Mouse (Mus musculus) layer of hippocampus, adult 18-20 months (tissue): ENCODE results near the gene Mpdz. TPM values are rescaled to one million over a fixed set of nuclear protein-coding genes. Genes with fewer than 3 reads are reported as not detected.
A peak's percentile ranks its signal among the peaks of the same experiment; 100 is the strongest.

Experiments used
- DNase-seq, 2 experiments: peaks; one replicate each; pipeline ENCODE4 v3.0.0; 2022; ENCODE audit warnings: low spot score in 2 of 2
- total RNA-seq, 2 experiments: library from RNA; stranded (reverse); gene quantifications; 2 replicates each; pipeline ENCODE4 v1.2.3; 2021

Gene Mpdz
- total RNA-seq, 2 experiments from 2014 or later = 74.9 to 77.3 TPM

DNA sequence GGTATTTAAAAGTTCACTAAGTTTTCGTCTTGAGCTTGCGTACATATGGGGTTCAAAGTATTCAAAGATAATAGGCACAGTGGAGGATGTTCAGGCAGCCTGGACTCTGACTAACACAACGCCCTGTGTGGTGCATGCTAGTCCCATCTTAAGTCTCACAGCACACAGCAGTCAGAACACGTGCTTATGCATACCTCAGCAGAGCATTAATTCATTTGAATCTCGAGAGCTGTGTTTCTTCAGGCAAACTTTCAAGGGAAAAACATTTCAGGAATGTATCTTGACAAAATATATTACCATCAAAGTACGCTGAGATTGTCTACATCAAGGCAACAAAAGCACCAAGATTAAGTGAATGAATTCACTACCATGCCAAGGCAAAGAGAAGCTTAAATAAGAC, 45.7 kb downstream of the Mpdz start:
- no peak for DNase-seq

DNA sequence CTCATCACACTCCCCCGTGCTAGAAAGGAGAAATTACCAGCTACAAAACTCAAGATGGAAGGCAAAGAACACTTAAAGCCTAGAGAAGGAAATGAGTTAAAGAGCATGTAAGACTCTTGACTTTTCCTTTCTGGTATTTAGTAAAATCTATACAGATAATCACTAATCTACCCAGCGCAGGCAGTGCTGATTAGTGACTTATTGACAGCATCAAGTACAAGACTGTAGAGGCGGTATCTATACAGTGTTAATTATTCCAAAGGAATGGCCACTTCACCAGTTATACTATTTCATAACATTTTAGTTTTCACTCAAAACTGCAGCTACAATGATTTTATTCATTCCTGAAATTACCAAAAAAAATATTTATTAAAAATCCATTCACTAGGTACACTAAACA, 49.7 kb downstream of the Mpdz start:
- no peak for DNase-seq

DNA sequence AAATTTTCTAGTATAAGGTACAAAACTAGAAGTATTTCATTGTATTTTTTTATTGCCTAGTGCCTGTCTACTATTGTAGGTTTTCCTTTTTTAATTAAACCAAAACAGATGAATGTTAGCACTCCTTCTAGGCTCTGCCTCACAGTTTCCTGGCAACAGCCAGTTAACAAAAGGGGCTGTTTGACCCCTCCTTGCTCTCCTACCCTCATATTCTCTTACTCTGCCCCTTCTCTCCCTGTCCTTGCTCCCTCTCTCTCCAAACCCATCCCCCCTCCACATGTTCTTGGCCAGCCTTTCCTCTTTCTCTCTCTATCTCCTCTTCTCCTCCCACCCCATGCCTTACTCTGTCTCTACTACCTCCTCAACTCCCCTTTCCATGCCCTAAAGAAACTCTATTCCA, 53.4 kb downstream of the Mpdz start:
- DNase-seq = no peak

DNA sequence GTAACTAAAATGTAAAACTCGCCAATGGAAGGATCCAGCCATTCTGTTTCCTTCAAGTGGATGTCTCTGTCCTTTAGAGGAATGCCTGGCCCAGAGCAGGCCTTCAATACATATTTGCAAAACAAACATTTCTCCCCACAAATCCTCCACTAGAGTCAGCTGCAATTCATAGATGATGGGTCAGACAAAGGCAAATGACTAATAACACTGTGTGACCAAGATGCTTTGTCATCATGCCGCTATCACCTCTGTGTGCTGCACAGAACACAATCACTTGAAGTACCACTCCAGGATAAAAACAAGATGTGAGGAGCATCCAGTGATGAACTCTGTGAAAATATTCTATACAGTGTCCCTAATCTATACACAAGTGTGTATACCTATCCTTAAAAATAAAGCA, 55.0 kb downstream of the Mpdz start:
- no peak for DNase-seq

DNA sequence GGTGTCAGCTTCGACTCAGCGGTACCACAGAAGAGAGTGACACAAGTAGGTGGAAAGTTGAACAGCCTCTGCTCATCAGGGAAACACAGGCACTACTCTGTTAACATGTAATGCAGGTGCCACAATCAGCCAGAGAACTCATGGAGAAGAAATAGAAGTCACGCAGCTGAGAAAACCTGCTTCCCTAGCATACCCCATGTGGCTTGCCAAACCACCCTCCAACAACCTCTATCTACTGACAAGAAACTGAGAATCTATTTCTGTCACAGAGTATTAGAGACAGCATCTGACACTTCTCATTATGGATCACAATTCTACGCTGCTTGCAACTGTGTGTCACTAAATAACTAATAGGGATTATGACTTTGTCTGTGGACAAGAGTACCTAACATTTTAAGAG, 70.3 kb downstream of the Mpdz start:
- DNase-seq = peak in 1 of 2 experiments; percentile 16

DNA sequence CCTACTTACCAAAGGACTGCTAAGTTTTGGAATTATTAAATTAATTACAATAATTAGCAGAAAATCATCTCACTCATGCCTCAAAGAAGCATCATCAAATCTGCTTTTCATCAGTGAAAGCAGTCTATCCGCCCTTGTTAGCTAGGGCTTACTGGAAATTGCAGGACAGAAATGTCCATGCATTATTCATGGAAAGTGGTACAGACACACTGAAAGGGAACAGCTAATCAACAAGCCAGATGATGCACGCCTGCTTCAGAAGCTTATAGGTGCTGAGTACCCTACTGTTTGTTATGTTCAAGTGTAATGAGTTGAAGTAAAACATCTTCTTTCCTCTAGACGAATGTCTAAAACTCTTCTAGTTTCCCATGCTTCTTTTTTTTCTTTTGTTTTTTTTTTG, 91.2 kb downstream of the Mpdz start:
- no peak for DNase-seq

DNA sequence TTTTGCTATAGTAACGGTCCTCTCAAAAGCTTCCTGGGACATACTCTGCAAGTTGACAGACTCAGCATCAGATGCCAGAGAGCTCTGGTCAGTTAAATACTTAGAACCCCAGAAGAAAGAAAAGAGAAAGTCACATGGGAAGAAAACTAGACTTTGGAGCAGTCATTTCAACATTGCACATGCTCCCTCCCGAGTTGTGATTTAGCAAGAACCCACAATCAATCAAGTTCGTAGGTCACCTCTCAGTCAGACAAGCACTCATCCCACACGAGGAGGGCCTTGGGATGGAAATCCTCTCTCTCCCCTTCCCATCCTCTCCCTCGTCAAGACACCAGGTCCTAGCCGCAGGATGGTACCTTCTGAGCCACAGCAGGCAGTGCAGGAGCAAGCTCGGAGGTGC, 94.0 kb downstream of the Mpdz start:
- no peak for DNase-seq

DNA sequence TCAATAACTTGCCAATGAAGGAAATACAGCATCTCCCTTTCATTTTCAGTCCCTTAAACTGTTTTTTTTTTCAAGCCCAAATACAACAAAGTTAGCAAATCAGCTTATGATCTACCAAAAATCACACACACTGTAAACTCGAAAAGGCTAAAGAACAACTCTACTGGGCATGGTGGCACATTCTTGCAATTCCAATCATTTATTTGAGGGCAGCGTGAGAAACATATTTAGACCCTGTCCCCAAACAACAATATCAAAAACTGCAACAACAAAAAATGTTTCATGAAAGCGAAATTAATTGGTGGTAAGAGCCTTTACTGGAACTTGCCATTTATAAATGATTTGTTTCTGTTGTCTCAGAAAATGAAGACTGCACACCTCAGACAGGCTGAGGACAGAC, 97.5 kb downstream of the Mpdz start:
- no peak for DNase-seq

DNA sequence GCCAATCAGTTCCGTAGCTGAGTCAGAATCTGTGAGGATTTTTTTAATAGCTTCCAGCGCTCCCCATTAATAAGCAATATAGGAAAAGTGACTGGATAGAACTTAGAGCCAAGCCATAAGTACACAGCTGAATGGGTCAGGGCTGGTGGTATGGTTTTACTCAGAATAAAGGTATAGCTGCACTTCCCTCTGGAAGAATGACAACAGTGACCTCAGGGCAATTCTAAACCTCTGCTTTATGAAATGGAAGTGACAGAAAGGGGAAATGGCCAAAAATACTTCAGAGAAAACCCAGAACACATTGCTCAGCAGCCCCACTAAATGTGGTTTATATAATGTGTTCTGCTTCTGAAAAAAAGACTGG, 109.0 kb downstream of the Mpdz start:
- no peak for DNase-seq

DNA sequence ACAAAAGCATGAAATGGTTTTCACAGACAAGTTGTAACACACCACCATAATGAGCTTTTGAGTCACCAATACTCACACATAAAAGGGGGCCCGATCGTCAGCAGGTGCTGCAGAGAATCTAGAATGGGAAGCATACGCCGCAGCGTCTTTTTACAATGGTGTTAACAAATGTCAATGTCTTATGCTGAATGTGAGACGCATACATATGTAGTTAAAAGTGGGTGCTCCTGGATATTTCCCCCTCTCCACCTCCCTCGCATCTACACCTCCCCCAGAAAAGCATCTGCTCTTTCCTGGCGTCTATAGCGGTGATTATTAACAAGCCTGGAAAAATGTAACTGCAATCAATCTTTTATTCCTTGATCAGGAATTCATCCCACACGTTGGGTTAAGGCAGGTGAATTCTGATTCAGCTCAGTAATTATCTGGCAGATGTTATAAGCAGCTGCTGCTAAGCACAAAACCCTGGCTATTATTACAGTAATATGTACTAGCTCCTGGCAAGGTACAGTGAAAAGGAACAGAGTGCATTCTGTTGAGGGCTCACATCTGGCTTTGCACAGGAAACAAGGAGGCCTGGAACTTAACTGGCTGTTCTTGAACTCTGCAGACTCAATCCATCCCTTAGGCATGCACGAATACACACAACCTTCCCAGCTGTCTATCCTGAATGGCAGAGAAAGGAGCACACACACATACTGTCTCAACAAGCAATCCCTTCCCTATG, 109.6 kb downstream of the Mpdz start:
- peak; percentile 80 to 86 for DNase-seq

DNA sequence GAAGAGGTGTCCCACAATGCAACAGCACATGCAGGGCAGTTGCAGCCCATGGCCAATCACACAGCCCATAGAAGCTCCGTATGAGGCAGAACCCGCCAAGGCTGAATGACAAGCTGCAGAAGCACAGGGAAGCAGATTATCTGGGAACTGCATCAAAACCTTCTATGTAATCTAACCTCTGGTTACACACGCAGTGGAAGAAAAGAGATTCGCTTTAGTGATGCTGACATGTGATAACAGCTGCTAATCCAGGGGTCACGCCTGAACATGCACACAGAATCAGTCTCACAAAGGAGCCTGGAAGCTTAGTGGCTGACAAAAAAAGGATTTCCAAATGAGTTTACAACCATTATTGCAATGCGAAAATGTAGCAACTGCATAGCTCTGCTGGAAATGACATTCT, 110.2 kb downstream of the Mpdz start:
- no peak for DNase-seq

DNA sequence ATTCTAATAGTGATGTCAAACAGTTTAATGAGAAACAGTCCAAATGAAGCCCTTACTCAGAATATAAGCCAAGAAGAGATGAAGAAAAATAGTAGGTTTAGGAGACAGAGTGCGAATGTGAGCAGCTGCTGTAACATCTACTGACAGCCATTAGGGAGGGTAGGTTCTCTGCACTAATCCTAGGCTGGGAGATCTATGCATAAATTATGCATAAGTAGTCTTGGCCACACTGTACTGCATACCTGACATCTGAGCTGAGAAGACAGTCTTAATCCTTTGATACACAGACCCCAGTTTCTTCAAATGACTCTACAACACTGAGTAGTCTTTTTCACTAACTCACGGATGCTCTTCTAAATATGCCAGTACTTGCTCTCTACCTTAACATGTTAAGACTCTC, 114.9 kb downstream of the Mpdz start:
- no peak for DNase-seq

DNA sequence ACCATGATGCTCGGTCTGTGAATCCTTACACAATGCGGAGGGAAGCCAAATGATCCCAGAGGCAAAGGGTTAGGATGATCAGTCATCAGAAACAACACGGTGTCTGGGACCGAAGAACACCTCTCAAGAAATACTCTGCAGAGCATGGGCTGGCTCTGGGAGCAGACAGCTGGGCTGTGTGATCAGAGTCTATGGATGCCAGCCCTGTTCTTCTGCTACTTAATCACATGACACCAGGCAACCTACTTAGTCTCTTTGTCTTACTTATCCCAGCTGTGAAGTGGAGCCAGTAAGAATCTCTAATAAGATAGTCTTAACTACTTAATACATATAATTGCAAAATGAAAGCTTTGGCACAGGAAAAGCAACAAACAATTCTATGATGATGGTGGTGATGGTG, 118.8 kb downstream of the Mpdz start:
- DNase-seq = no peak

DNA sequence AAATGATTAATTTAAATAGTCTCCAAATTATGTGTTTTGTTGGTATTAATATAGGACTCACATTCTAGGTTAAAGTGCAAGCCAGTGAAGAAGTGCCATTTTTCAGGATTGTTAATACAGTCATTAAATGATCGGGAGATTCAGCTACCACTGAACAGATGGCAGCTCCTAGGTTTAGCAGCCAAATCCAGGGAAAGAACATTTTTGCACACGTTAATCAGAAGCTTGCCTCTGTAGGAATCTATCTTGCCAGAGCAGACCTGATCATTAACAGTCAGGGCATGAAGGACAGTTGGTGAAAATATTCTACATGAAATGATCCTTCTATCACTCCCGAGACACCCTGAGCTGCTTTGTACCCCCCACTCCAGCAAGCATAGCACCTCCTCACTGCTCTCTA, 120.4 kb downstream of the Mpdz start:
- peak; percentile 44 to 78 for DNase-seq

DNA sequence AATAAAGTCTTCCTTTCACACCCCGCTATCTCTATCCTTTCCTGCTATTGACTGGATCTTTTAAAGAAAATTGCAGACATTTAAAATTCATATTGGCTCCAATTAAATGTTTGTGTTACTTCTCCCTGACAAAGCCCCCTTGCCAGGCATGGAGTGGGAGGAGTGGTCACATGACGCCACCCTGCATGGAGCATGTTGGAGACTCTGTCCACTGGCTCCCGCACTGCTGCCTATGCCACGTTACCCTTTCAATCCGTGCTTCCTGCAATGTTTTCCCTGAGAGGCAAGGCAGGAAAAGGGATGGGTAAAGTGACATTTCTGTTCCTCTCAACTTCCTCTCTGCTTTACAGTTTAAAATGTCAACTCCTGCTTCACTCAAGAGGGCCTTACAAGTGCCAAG, 128.0 kb downstream of the Mpdz start:
- DNase-seq = no peak

DNA sequence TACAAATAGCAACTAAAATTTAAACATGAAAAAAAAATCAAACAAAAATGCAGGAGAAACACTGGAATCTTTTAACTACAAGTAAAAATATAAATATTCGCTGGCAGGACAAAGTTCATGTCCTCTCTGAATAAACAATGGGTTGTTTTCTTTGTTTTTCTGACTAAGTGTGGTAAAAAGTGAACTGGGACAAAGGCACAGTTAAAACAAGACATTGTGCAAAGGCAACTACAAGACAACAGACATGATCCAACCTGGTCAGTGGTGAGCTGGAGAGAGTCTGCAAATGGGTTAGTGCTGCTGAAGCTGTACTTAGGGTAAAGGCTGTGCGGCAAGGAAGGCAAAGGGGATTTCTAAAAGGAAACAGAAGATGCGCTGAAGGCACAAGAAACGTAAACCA, 129.4 kb downstream of the Mpdz start:
- no peak for DNase-seq

DNA sequence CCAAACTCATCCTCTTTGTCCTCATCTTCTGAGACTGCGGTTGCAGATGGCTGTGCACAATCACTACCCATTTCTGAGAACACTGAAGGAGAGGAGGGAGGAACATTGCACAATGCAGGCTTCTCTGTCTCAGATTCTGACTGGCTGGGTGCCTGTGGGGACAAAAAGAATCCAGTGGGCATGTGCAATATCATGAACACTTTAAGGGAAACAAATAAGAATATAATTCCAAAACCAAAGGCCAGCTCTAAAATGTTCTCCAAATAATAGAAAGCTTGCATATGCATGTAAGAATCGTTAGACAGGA, 132.5 kb downstream of the Mpdz start:
- DNase-seq = no peak

DNA sequence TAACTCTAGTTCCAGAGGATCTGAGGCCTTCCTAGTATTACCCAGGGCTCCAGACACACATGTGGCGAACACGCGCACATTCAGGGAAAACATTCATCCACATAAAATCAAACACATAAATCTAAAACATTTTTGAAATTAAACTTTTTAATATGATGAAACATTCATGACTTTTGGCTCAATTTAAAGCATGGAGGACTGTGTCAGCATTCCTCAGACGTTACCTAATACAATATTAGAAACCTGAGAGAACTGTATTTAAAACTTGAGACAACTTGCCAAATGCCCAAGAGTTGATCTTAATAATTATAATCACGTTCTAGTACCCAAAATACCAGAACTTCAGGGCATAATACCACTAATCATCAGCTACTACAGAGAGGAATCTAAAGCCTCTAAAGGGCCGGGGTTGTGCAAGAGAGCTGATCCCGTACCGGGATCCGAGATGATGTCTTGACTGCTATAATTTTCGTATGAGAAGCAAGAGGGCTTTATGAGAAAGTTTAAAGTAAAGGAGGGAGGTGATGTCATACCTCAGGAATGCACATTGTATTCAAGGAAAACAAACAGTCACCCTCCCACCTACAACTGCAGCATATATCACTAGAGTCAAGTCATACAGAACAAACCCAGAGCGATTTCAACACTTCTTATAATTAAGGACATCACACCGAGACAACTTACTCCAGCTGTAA, 133.0 kb downstream of the Mpdz start:
- DNase-seq = no peak

DNA sequence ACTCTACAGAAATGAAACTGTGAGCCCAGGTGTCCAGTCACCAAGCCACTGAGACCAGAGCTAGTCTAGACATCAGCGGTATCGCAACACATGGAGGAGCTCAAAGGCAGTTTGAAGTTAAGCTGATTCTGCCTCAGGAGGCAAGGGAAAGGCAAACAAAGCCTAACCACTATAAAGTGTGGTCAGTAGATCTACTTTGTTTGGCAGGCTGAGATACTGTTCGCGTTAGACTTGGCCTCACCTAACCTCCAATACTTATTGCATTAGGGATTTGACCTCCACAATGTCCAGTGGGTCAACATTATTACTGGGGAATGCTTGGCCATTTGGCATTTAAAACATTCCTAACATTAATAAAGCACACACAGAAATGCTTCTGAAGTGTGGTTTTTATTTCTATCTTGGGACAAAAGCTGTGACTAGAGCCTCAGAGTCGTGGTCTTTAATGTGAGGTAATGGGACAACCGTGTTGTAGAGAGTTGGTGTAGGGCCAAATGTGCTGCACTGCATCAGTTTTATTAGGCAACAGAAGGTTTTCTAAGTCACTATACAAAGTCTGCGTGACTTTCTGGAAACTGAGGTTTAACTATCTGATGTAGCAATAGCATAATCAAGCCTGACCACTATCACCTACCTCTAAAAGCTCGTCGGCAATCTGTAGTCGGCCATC, 134.9 kb downstream of the Mpdz start:
- DNase-seq = no peak

DNA sequence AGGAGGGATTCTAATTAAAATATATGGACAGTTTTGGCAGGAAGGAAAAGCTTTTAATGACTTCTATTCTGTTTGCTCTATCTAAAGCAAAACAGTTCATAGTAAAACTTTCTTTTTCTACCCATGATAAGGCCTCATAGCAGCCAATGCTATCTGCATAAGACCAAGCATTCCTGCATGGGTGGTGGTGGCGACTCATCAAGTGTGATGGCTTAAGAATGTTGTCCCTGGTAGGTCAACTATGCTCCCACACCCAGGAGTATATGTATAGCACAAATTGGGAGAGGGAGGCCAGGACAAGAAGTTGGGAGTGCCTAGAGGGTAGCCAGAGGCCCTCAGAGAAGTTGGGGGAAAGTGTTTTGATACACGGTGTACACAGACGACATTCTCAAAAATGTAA, 140.6 kb downstream of the Mpdz start:
- DNase-seq = no peak

DNA sequence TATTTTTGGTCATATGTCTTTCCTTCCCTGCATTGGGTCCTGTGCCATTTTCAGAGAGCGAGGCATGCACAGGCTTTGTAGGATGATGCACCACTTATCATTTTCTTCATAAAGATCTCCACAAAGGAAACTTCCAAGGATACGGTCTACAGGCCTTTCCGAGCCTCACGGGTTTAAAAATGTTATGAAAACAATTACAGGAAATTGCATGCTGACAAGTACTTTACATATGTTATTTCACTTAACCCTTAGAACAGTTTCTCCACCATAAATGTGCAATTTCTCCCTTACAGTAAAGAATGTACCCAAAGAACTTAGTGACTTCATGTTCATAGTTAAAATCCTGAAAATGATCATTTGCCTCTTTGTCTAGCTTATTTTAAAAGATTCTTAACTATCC, 144.2 kb downstream of the Mpdz start:
- no peak for DNase-seq

DNA sequence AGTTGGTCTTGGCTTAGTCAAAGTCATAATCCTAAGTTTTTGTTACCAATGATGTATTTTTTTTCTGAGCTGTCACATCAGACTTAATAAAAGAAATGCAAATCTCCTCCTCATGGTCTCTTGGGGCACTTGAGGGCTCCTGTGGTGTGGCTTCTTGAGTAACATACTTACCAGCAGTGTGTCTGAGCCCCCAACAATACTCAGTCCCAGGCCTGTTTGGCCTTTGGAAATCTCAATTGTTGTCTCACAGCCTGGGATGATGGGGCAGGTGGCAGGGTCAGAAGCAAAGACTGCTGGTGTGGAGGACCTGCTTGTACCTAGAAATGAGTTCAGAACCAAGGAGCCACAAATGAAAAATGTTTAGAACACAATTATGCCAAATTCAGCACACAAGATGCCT, 149.3 kb downstream of the Mpdz start:
- no peak for DNase-seq

DNA sequence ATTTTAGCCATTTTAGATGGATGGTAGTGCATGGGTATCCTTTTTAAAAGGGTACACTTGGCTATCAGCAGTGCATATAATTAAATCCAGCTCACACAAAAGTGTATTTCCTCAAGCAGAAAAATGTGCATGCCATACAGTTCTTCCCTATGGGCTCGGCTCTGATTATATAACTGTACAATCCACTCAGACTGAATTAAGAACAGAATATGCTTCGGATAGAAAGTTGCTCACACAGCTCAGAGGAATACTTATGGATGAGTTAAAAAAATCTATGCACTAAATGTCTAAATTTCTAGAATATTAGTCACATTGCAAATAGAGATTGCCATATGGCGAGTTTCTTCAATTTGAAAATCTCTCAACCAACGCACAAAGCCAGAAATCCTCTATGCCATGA, 157.1 kb downstream of the Mpdz start:
- DNase-seq = no peak
